Mouse (Mus musculus) cerebellum, adult 2 months (tissue): ENCODE data around the gene Dot1l. TPM values are rescaled to one million over a fixed set of nuclear protein-coding genes. Genes with fewer than 3 reads are reported as not detected.

ENCODE experiments used
- DNase-seq, 2 experiments: peaks; one replicate each; pipeline ENCODE4 v3.0.0; 2021
- H3K27ac ChIP-seq: fragments of 200-500 bp; 2 replicates; pipeline ENCODE4 v1.5.1; 2012; ENCODE audit warnings: low read length, control low read depth, inconsistent platforms; ENCODE audit not compliant: insufficient read depth
- H3K27me3 ChIP-seq: fragments of 200-500 bp; 2 replicates; pipeline ENCODE4 v1.6.1; 2012; ENCODE audit warnings: inconsistent platforms, mild to moderate bottlenecking, low read length, moderate library complexity; ENCODE audit not compliant: control insufficient read depth, insufficient read depth
- H3K4me1 ChIP-seq: fragments of 200-500 bp; 2 replicates; pipeline ENCODE4 v1.6.1; 2011; ENCODE audit warnings: low read length; ENCODE audit not compliant: control insufficient read depth, insufficient read depth
- H3K4me3 ChIP-seq: fragments of 200-500 bp; replicated peaks from 2 replicates; pipeline ENCODE3; 2011; ENCODE audit warnings: mild to moderate bottlenecking, low read depth, low read length, control low read depth; ENCODE audit not compliant: insufficient read depth
- CTCF ChIP-seq: fragments of 200-500 bp; IDR thresholded peaks from 2 replicates; pipeline ENCODE4 v1.5.1; 2011; ENCODE audit warnings: low read depth, mild to moderate bottlenecking, control low read depth, low read length, moderate library complexity, borderline replicate concordance; ENCODE audit not compliant: insufficient read depth
- POLR2A ChIP-seq: fragments of 200-500 bp; IDR thresholded peaks from 2 replicates; pipeline ENCODE4 v1.6.1; 2011; ENCODE audit warnings: low read length, control low read depth, borderline replicate concordance; ENCODE audit not compliant: insufficient read depth
- WGBS: fragments of 180-500 bp; shearing (Covaris S2); methylation state at CpG from one replicate; pipeline ENCODE4 v1.1.7; 2018; 5-methylcytosine and 5-hydroxymethylcytosine counted together
- polyA plus RNA-seq: library from polyadenylated mRNA; depleted of rRNA; stranded (reverse); fragments of >200 nt; gene quantifications from 2 replicates; pipeline ENCODE4 v1.2.3, GENCODE M21; 2012

Dot1l gene
- polyA plus RNA-seq, 1 experiment = 101 TPM

DNA sequence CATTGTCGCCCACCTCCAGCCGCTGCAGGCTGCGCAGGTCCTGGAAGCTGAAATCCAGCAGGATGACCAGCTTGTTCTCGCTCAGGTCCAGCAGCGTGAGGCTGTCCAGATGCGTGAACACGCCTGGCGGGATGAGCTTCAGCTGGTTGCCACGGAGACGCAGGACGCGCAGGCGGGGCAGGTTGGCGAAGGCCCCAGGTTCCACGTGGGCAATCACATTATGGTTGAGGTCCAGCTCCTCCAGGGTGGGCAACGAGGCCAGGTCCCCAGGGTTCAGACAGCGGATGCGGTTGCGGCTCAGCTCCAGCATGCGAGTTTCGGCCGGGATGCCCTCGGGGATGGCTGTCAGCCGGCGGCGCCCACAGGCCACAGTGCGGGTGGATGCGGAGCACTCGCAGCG lies 80.6 kb downstream of the Dot1l start:
- peak in 1 of 2 experiments; percentile 50 for DNase-seq
- Histone ChIP-seq H3K27ac (no peak overlapping the region), H3K4me3 (no peak overlapping the region), H3K4me1 (peaks cover 63% of the 10 kb centered on the region), H3K27me3 (no peaks in the 10 kb centered on the region)
- no peak for TF ChIP-seq POLR2A
- no peak for TF ChIP-seq CTCF
- WGBS = 65% methylated on average over 30 of the region's 30 CpGs

DNA sequence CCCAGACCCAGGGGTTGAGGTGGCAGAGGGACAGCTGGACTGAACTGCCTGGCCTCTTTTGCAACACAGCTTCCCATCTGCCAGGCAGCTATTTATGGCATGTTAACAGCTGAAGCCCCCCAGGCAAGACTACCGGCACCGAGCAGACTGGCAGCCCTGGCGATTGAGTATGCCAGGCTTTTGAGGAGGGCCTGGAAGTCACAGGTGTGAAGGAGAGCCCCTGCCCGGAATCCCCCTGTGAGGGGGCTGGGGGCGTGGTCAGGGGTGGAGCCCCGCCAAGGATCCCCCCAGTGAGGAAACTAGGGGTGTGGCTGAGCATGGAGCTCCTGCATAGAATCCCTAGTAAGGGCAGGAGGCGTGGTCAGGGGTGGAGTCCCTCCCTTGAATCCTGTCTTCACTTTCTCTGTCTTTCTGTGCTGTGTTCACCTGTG lies 82.0 kb downstream of the Dot1l start:
- peak; percentile 61 to 68 for DNase-seq
- H3K4me1 ChIP-seq = peaks cover 68% of the 10 kb centered on the region
- no peak for TF ChIP-seq CTCF
- TF ChIP-seq POLR2A = no peak
- H3K4me3 ChIP-seq = no peak overlapping the region
- no peaks in the 10 kb centered on the region for H3K27me3 ChIP-seq
- peak overlapping the region; percentile 45 for H3K27ac ChIP-seq
- WGBS = 15% methylated on average over 7 of the region's 7 CpGs

DNA sequence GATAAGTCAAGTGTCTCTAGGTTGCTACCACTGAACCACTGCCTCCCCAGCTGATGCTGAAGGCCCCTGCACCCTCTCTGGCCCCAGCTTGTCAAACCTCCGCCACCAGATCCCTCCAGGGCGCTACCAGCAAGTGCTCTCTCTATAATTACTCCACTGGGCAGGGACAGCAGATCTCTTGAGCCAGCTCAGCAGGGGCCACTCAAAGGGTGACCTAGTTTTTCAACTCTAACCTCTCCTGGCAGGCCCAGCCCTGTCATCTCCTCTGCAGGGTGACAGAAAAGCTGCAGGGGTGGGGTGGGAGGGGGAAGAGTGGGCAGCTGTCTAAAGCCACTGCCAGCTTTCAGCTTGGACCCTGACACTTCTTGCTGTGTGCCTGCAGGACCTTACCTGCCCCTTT lies 82.8 kb downstream of the Dot1l start:
- Histone ChIP-seq H3K27me3 (no peaks in the 10 kb centered on the region), H3K4me1 (peaks cover 71% of the 10 kb centered on the region), H3K27ac (peak overlapping the region; percentile 90), H3K4me3 (no peak overlapping the region)
- TF ChIP-seq POLR2A (no peak), CTCF (no peak)
- DNase-seq = peak; percentile 76 to 85
- 2% methylated on average over 2 of the region's 2 CpGs for WGBS

DNA sequence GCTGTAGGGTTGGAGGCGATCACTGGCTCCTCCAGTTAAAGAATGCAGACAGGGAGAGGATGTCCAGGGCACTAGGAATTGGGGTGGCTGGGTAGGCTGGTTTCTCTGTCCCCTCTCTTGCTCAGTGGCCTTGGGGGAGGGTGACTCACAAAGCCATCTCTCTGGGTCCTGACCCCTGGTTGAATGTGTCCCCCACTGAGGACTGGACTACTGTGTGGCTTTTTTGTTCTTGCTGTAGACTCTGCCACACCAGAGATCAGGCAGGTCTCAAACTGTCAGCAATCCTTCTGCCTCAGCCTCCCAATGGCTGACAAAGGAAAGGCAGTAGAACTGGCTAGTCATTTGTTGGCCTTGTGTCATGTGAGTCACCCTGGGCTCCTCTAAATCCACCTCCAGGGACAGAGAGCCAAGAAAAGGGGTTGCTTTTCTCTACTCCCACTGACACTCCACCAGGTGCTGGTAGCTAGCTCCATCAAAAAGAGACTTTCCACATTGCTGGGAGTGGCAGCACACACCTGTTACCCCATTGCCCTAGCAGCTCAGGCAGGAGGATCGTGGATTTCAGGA lies 83.4 kb downstream of the Dot1l start:
- Histone ChIP-seq H3K27me3 (no peaks in the 10 kb centered on the region), H3K27ac (peak overlapping the region; percentile 90), H3K4me3 (no peak overlapping the region), H3K4me1 (peaks cover 65% of the 10 kb centered on the region)
- no peak for TF ChIP-seq POLR2A
- no peak for TF ChIP-seq CTCF
- DNase-seq = peak; percentile 60 to 69
- 24% methylated on average over 2 of the region's 2 CpGs for WGBS

- H3K27ac ChIP-seq = peak overlapping the region; percentile 29
- TF ChIP-seq CTCF = no peak
- TF ChIP-seq POLR2A = no peak
Measured at GRCm38 (mm10) chr10:80839848-80840247, 84.8 kb downstream of the Dot1l start.

GRCm38 (mm10) chr10:80841685-80842084 lies 86.7 kb downstream of the Dot1l start:
- no peak for DNase-seq
- Histone ChIP-seq H3K27ac (peak overlapping the region; percentile 29; the same call in 1 of the 2 replicates), H3K4me1 (peaks cover 62% of the 10 kb centered on the region), H3K27me3 (no peaks in the 10 kb centered on the region), H3K4me3 (no peak overlapping the region)
- no peak for TF ChIP-seq POLR2A
- no peak for TF ChIP-seq CTCF
- 49% methylated on average over 2 of the region's 2 CpGs for WGBS

More at GRCm38 (mm10) chr10:80839848-80840247, 84.8 kb downstream of the Dot1l start:
- no peak for DNase-seq
- peaks cover 70% of the 10 kb centered on the region for H3K4me1 ChIP-seq
- 33% methylated on average over 6 of the region's 6 CpGs for WGBS
- H3K4me3 ChIP-seq = no peak overlapping the region
- H3K27me3 ChIP-seq = no peaks in the 10 kb centered on the region

DNA sequence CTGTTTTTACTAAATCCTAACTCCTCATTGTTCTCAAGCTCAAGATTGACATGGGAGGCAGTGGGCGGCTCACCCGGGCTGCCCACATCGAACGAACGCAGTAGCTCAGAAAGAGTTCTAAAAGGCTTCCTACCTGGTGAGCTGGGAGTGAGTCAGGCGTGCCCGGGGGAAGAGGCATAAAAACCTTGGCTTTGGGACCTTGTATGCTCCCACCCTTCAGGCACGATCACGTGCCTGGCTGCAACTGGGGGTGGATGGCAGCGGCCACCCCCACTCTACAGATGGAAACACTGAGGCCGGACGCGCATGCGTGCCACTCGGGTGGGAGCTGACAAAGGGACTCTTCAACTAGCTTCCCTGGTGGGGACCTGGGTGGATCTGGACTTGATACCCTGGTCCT lies 87.3 kb downstream of the Dot1l start:
- no peak overlapping the region for H3K27ac ChIP-seq
- peaks cover 55% of the 10 kb centered on the region for H3K4me1 ChIP-seq
- 52% methylated on average over 15 of the region's 15 CpGs for WGBS
- peak overlapping the region; percentile 75 for H3K4me3 ChIP-seq
- TF ChIP-seq CTCF (no peak), POLR2A (no peak)
- no peak for DNase-seq
- no peaks in the 10 kb centered on the region for H3K27me3 ChIP-seq
